Mouse (Mus musculus): ENCODE measurements at regions not wholly inside any gene's neighbourhood (a gene's known extent, or its start where the extent isn't known, plus 50 kb on each side); places are given as distances from the start of the nearest gene placed in this dataset.

DNA sequence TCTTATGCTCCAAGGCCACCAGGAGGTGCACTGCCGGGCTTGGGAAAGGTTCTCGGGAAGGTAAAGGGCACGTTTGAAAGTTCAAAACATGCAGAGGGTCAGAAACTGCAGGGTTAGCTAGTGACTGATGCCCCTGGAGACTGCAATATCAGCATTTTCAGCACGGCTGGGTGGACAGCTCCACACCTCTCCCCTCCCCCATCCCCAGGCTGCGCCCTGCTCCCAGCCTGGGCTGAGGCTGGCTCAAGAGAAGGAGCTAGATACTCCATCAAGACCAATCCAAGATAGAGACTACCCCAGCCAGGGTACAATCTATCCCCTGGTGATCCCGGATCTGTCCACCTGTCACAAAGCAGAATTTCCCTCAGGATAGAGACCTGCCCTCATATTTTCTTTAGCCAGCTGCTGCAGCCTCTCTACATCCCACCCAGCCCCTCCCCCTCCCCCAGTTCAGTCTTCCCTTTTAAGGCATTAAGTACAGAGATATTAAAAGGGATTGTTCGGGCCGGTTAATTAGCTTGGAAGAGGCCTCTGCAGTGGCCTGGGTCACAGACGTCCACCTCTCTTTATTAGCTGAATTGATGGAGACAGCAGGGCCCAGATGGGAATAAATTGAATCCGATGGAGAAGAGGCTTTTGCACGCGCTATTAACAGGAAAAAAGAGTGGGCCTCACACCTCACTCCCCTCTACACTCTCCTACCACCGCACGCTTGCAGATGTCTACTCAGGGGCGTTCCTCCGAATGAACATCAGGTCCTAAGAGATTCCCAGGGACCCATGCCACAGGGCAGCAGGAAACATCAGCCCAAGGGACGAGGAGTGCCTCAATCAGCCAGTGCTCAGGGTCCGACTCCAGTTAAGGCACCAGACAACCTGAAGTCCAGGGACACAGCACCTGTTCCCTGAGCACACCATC lies 119.8 kb downstream of the Plxna1 start:
- ATAC-seq (replicated peaks; ENCODE audit: insufficient number of reproducible peaks, insufficient read depth, low FRiP score, low read depth): no peak
- H3K4me3 ChIP-seq: no peak overlapping the region
- H3K27me3 ChIP-seq: peaks cover 41% of the 10 kb centered on the region
- no peaks in the 10 kb centered on the region for H3K9me3 ChIP-seq (replicated peaks)
- 32% methylated on average over 18 of the region's 18 CpGs for WGBS
- H3K9ac ChIP-seq: no peak overlapping the region
- H3K4me2 ChIP-seq: no peak overlapping the region
- no peaks in the 10 kb centered on the region for H3K36me3 ChIP-seq
- peaks cover 19% of the 10 kb centered on the region for H3K4me1 ChIP-seq (replicated peaks)
- H3K27ac ChIP-seq: no peak overlapping the region

DNA sequence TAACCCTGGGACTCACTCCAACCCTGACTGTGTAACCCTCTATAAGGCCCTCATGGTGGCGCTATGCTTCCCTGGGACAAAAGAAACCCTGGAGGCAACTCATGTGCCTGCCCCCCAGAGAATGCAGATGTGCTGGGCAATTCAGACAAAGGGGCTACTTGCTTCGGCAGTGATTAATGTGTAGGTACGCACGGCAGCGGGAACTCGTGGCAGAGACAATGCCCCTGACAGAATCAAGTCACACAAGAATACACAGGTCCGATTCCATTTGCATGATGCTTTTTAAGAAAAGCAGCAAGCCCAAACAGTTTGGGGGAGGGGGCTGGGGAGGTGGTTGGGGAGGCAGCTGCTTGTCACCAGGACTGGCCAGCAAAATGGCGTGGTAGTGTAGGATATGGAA lies 116.9 kb downstream of the Plxna1 start:
- no peaks in the 10 kb centered on the region for H3K4me1 ChIP-seq (replicated peaks)
- no peaks in the 10 kb centered on the region for H3K36me3 ChIP-seq
- H3K27me3 ChIP-seq: peaks cover 38% of the 10 kb centered on the region
- no peak overlapping the region for H3K9ac ChIP-seq
- no peak overlapping the region for H3K4me2 ChIP-seq
- no peak for ATAC-seq (replicated peaks; ENCODE audit: insufficient number of reproducible peaks, insufficient read depth, low FRiP score, low read depth)
- no peak overlapping the region for H3K27ac ChIP-seq
- no peak overlapping the region for H3K4me3 ChIP-seq
- WGBS: 68% methylated on average over 8 of the region's 8 CpGs
- H3K9me3 ChIP-seq (replicated peaks): no peaks in the 10 kb centered on the region

DNA sequence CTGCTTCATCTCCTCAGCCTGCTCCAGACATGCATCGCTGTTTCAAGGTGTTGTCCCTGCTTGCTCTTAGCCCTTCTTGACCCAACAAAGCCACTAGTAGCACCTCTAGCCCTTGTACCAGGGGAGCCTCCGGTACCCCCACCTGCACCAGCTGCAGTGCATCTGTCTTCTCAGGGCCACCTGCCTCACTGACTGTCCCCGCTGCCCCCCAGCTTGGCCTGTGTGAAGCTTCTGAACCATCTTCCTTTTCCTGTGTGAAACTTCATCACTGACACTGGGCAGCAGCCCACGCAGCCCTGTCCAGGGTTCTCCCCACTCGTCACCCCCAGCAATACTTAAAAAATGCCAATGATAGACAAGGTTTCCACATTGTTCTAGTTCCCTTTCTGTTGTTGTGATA lies 116.2 kb downstream of the Plxna1 start:
- WGBS: 74% methylated on average over 5 of the region's 5 CpGs
- Histone ChIP-seq H3K4me1 (replicated peaks) (no peaks in the 10 kb centered on the region), H3K36me3 (no peaks in the 10 kb centered on the region), H3K9ac (no peak overlapping the region), H3K9me3 (replicated peaks) (no peaks in the 10 kb centered on the region), H3K4me2 (no peak overlapping the region), H3K4me3 (no peak overlapping the region), H3K27me3 (peaks cover 38% of the 10 kb centered on the region), H3K27ac (no peak overlapping the region)
- ATAC-seq (replicated peaks; ENCODE audit: insufficient number of reproducible peaks, insufficient read depth, low FRiP score, low read depth): no peak

DNA sequence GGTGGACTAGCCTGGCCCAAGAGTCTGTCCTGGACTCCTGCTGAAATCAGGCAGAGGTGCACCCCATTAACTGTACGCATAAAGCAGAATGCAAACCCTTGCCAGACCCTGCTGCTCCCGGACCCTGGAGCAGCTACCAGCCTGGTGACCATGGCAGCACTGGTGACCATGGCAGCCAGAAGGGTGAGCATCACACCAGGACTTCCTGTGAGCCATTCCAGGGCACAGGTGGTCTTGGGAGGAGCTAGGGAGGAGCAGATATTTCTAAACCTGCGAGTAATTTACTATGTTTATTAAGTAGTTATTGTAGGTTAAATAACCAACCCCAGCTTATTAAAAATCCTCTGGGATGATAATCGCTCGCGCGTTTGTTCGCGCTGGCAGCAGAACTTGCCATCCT lies 113.8 kb downstream of the Plxna1 start:
- no peak overlapping the region for H3K27ac ChIP-seq
- H3K4me3 ChIP-seq: no peak overlapping the region
- H3K9ac ChIP-seq: no peak overlapping the region
- no peaks in the 10 kb centered on the region for H3K36me3 ChIP-seq
- H3K9me3 ChIP-seq (replicated peaks): no peaks in the 10 kb centered on the region
- no peak for ATAC-seq (replicated peaks; ENCODE audit: insufficient number of reproducible peaks, insufficient read depth, low FRiP score, low read depth)
- no peak overlapping the region for H3K4me2 ChIP-seq
- peaks cover 24% of the 10 kb centered on the region for H3K27me3 ChIP-seq
- WGBS: 82% methylated on average over 9 of the region's 9 CpGs
- no peaks in the 10 kb centered on the region for H3K4me1 ChIP-seq (replicated peaks)

DNA sequence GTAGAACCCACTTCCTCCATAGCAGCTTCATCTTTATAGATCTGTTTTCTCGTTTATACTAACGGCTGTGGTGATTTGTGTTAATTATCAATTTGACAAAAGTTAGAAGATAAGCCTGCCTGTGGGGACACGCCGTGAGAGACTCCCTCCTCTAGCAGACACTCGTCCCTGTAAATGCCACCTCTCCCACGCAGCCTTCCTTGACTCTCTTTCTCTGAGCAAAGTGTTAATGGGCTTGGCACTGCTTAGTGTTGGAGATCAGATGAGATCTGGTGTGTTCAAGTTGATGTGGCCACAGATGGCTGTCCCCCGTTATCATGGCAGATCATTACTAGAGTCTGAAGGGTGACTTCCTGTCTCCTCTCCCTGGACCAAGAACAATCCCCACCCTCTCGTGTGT lies 113.1 kb downstream of the Plxna1 start:
- WGBS: 69% methylated on average over 8 of the region's 8 CpGs

DNA sequence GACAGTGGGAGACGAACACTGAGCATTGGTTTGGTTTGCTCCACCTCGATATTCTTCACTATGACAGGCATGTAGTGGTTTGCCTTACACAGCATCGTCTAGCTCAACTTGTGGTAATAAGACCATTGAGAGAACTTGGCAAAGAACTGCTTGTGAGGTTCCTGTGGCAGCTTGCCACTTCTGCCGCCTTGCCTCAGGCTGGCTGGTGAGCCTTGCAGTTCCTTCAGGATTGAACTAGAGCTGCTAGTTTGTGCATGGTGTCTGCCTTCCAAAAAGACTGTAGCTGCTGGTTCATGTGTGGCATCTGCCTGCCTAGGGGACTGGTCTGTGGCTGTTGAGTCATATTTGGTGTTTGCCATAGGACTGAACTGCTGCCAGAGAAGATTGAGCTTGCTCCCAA lies 110.8 kb downstream of the Plxna1 start:
- WGBS: 74% methylated on average over 4 of the region's 4 CpGs
- Histone ChIP-seq H3K27ac (no peak overlapping the region), H3K4me2 (no peak overlapping the region), H3K27me3 (peaks cover 3% of the 10 kb centered on the region; the same call in 1 of the 2 replicates), H3K4me3 (no peak overlapping the region), H3K36me3 (no peaks in the 10 kb centered on the region), H3K9me3 (replicated peaks) (no peaks in the 10 kb centered on the region), H3K9ac (no peak overlapping the region), H3K4me1 (replicated peaks) (no peaks in the 10 kb centered on the region)
- ATAC-seq (replicated peaks; ENCODE audit: insufficient number of reproducible peaks, insufficient read depth, low FRiP score, low read depth): no peak

More for the DNA sequence above, 113.1 kb downstream of the Plxna1 start:
- Histone ChIP-seq H3K4me2 (no peak overlapping the region), H3K4me3 (no peak overlapping the region), H3K4me1 (replicated peaks) (no peaks in the 10 kb centered on the region), H3K27me3 (peaks cover 17% of the 10 kb centered on the region), H3K36me3 (no peaks in the 10 kb centered on the region), H3K9ac (no peak overlapping the region), H3K27ac (no peak overlapping the region), H3K9me3 (replicated peaks) (no peaks in the 10 kb centered on the region)
- ATAC-seq (replicated peaks; ENCODE audit: insufficient number of reproducible peaks, insufficient read depth, low FRiP score, low read depth): no peak

DNA sequence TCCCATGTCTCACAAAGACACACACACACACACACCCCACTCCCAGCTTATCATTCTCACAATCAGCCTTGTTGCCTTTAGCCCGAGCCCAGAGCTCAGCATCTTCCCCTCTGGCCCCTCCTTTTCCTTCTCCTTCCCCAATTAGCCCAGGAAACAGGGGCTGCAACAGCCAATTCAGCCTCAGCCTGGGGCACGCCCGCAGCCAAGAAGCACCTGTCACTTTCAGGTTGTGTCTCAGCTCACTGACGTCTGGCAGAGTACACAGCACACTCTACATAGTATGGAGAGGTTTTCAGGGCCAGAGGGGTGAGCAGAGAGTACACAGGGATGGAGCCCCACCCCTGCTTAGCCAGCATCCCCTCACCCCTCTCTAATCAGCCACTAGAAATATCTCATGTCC lies 106.4 kb downstream of the Plxna1 start:
- Histone ChIP-seq H3K36me3 (no peaks in the 10 kb centered on the region), H3K4me2 (no peak overlapping the region), H3K9ac (no peak overlapping the region), H3K9me3 (replicated peaks) (no peaks in the 10 kb centered on the region), H3K27me3 (peaks cover 3% of the 10 kb centered on the region; the same call in 1 of the 2 replicates), H3K27ac (no peak overlapping the region), H3K4me1 (replicated peaks) (no peaks in the 10 kb centered on the region), H3K4me3 (no peak overlapping the region)
- 30% methylated on average over 4 of the region's 4 CpGs for WGBS
- ATAC-seq (replicated peaks; ENCODE audit: insufficient number of reproducible peaks, insufficient read depth, low FRiP score, low read depth): no peak

DNA sequence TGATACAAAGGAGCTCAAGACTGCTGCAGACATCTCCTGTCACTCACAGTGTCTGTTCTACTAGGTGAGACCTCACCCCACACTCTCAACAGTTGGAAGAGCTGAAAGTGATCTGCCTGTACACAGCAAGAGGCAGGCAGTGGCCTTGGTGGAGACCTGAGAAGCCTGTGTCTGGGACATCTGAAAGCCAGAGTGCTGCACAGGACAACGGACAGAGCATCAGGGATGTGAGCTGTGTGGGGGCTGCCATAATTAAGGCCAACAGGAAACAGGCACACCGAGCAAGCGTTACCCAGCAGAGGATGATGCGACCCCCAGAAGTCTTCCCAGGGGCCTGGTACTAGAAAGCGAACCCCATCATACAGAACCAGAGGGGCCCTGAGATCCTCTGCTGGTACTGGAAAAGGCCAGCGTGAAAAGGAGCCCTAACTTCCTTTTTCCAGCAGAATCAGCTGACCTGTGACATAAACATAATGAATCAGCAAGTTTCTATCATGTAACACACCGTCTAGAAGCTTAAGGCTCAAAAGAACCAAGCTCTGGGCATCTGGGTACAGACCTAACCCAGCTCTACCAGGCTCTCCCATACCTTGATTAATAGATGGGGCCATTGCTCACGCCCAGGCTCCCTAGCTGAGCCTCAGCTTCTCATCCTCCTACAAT lies 105.7 kb downstream of the Plxna1 start:
- H3K36me3 ChIP-seq: no peaks in the 10 kb centered on the region
- no peak overlapping the region for H3K27ac ChIP-seq
- no peak overlapping the region for H3K9ac ChIP-seq
- no peaks in the 10 kb centered on the region for H3K9me3 ChIP-seq (replicated peaks)
- H3K4me3 ChIP-seq: no peak overlapping the region
- ATAC-seq (replicated peaks; ENCODE audit: insufficient number of reproducible peaks, insufficient read depth, low FRiP score, low read depth): no peak
- WGBS: 65% methylated on average over 8 of the region's 8 CpGs
- H3K4me2 ChIP-seq: no peak overlapping the region
- H3K27me3 ChIP-seq: peaks cover 8% of the 10 kb centered on the region; the same call in 1 of the 2 replicates
- no peaks in the 10 kb centered on the region for H3K4me1 ChIP-seq (replicated peaks)

DNA sequence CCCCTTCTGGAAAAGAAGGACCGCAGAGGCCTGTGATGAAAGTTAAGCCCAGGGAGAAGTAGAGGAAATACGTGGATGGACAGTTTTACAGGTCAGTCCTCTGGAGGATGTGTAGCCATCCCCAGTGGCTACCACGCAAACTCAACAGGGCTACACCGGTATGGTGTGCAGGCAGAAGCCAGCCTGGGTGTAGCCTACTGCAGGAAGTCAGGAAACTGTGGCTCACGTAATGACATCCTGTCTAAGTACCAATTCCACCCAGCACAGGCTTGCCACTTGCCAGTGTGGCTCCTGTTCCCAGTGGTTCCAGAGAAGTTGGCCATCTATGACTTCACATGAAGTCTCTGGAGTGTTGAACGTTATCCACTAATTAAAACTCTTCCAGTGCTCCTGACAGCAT lies 105.0 kb downstream of the Plxna1 start:
- no peak overlapping the region for H3K27ac ChIP-seq
- WGBS: 77% methylated on average over 6 of the region's 6 CpGs
- no peak for ATAC-seq (replicated peaks; ENCODE audit: insufficient number of reproducible peaks, insufficient read depth, low FRiP score, low read depth)
- no peaks in the 10 kb centered on the region for H3K9me3 ChIP-seq (replicated peaks)
- no peak overlapping the region for H3K4me3 ChIP-seq
- H3K27me3 ChIP-seq: peaks cover 8% of the 10 kb centered on the region; the same call in 1 of the 2 replicates
- H3K4me1 ChIP-seq (replicated peaks): no peaks in the 10 kb centered on the region
- no peak overlapping the region for H3K4me2 ChIP-seq
- H3K36me3 ChIP-seq: no peaks in the 10 kb centered on the region
- no peak overlapping the region for H3K9ac ChIP-seq

DNA sequence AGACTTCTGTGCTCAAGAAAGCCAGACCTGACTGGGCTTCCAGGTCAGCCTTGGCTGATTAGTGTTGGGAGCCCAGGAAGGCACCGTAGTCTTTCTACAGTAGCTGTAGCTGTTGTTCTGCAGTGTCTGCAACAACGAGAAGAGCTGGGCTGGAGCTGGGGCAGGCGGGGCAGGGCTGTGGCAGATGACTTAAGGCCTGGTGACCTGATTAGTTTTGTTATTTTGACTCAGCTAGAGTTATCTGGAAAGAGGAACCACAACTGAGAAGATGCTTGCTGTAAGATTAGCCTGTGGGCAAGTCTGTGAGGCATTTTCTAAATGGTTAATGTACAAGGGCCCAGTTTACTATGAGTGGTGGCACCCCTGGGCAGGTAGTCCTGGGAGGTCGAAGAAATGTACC lies 104.3 kb downstream of the Plxna1 start:
- Histone ChIP-seq H3K36me3 (no peaks in the 10 kb centered on the region), H3K27ac (no peak overlapping the region), H3K4me2 (no peak overlapping the region), H3K9me3 (replicated peaks) (no peaks in the 10 kb centered on the region), H3K9ac (no peak overlapping the region), H3K4me3 (no peak overlapping the region), H3K4me1 (replicated peaks) (no peaks in the 10 kb centered on the region), H3K27me3 (peaks cover 6% of the 10 kb centered on the region; the same call in 1 of the 2 replicates)
- 71% methylated on average over 4 of the region's 4 CpGs for WGBS
- no peak for ATAC-seq (replicated peaks; ENCODE audit: insufficient number of reproducible peaks, insufficient read depth, low FRiP score, low read depth)

DNA sequence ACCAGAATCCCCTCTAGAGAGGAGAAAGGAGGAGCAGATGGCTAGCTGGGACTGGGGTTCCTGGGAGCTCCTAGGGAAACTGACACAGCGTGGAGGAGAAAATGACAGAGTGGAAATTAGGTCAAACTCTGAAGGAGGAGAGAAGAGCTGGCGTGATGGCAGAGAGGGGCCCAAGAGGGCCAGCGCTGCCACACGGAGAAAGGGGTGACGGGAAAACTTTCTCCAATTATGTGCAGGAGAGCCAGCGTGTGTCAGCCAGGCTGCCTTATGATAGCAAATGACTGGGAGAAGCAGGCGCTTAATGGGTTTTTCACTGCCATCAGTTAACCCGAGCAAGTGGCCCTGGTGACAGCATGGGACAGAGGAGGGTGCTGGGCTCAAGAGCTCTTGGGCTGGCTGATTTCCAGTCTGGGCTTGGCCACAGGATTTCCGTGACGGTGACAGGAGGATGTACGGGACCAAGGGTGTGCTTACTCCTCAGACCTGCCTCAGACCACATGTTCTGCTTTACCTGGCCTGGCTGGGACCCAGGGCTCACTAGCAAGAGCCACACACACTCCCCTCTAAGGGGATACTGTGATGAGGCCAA lies 102.9 kb downstream of the Plxna1 start:
- no peak overlapping the region for H3K27ac ChIP-seq
- no peak for ATAC-seq (replicated peaks; ENCODE audit: insufficient number of reproducible peaks, insufficient read depth, low FRiP score, low read depth)
- H3K4me3 ChIP-seq: no peak overlapping the region
- H3K4me2 ChIP-seq: no peak overlapping the region
- no peaks in the 10 kb centered on the region for H3K9me3 ChIP-seq (replicated peaks)
- peaks cover 7% of the 10 kb centered on the region; the same call in 1 of the 2 replicates for H3K27me3 ChIP-seq
- no peaks in the 10 kb centered on the region for H3K36me3 ChIP-seq
- no peaks in the 10 kb centered on the region for H3K4me1 ChIP-seq (replicated peaks)
- no peak overlapping the region for H3K9ac ChIP-seq
- 63% methylated on average over 11 of the region's 11 CpGs for WGBS
